Mouse (Mus musculus) ovary, postnatal 36 days (tissue): ENCODE measurements around the gene Pear1.

Experiments
- DNase-seq: peaks from one replicate; pipeline ENCODE4 v3.0.0; 2022; ENCODE audit warnings: low spot score, mixed read lengths

The Pear1 gene

GRCm38 (mm10) chr3:87809322-87809962, 14.7 kb downstream of the Pear1 start:
- DNase-seq: no peak

GRCm38 (mm10) chr3:87804038-87804677, 19.9 kb downstream of the Pear1 start:
- DNase-seq: no peak

DNA sequence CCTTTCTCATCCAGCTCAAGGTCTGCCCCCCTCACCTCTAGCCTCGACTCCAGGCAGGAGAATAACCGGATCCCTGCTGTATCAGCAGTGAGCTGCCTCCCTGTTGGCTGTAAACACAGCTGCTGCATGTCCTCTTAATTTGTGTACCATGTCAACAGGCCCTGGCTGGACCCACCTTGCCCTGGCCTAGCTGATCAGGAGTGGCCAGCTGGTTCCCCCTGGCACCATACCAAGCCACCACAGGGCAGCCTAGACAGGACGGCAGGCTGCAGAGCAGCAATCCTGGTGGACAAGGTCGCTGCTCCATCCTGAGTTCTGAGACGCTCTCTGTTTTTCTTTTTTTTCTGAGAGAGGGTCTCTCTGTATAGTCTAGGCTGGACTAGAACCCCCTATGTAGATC, 22.4 kb downstream of the Pear1 start:
- no peak for DNase-seq

DNA sequence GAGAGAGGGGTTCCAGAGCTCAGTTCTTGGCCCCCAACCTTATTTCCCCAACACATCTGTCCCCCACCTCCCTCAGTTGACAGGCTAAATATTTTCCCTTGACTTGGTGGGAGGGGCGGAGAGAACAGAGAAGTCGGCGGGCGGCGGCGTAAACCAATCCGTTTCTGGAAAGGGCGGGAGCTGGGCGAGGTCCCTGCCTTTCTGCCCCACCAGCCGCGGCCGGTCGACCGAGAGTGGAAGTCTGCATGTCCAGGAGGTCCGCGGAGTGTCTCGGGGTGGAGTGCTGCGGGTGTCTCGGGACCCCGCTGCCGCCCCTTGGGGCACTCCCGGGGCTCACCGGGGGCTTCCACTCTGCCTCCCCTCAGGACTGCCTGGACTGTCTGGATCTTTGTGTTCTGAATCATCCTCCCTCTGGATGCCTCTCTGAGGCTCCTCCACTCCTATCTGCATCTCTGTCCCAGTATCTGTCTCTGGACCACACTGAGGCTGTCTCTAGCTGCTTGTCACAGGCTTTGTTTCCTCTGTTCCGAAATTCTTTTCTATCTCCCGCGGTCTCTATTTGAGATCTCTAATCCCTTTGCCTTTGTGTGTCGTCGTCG, 27.3 kb downstream of the Pear1 start, which contains the start of gene Insrr:
Insrr (plus strand) TSS at position 216 of the 599 bp plus-strand sequence.
- DNase-seq: peak; percentile 41

- DNase-seq: peak; percentile 59
Observed at GRCm38 (mm10) chr3:87795336-87796277, 28.5 kb downstream of the Pear1 start.

GRCm38 (mm10) chr3:87794922-87795325, 29.2 kb downstream of the Pear1 start, which contains the start of gene Ntrk1:
Gene Ntrk1 (minus strand): TSS chr3:87795162.
- DNase-seq: no peak

GRCm38 (mm10) chr3:87789768-87790167, 34.3 kb downstream of the Pear1 start:
- no peak for DNase-seq

GRCm38 (mm10) chr3:87789248-87789647, 34.9 kb downstream of the Pear1 start:
- no peak for DNase-seq

DNA sequence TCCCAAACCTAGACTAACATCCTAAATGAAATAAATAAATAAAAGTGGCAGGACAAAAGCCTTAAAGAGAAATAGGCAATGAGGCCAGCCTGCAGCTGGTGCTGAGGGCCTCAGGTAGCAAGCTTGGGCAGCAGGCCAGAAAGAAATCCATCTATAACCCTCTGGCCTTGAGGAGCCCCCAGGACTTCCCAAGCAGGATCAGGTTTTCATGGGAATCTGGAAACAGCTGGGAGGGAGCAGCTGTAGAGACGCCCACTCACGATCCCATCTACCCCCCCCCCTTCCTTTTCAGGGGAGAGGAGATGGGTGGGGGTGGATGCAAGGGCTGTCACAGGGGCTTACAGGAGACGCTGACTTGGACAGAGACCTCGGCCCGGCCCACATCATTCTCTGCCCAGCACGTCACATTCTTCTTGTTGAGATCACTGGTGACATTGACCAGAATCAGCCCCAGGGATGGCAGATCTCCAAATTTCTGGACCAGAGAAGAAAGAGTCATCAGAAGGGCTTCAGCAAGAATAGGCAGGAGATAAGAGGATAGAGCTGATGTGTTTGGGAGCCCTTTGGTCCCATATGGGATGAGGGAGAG, 38.4 kb downstream of the Pear1 start:
- no peak for DNase-seq

DNA sequence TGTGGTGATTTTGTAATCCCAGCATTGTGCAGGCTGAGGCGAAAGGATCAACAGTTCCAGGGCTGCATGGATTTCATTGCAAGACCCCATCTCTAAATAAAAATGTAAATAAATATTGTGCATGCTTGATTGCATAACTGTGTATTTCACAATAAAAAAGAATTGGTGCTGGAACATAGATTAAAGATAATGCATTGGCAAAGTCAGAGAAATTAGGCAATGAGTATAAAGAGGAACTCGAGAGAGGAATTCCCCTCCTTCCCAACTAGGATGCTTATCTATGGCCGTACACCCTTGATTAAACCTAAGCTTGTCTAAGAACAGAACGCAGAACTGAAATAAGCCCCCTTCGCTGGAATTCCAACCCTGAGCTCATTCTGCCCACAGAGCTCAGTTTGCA, 39.0 kb downstream of the Pear1 start:
- no peak for DNase-seq

GRCm38 (mm10) chr3:87783282-87784023, 40.7 kb downstream of the Pear1 start:
- no peak for DNase-seq

- DNase-seq: no peak
Observed at GRCm38 (mm10) chr3:87779086-87779485, 45.0 kb downstream of the Pear1 start.

GRCm38 (mm10) chr3:87778283-87778682, 45.8 kb downstream of the Pear1 start:
- DNase-seq: no peak

DNA sequence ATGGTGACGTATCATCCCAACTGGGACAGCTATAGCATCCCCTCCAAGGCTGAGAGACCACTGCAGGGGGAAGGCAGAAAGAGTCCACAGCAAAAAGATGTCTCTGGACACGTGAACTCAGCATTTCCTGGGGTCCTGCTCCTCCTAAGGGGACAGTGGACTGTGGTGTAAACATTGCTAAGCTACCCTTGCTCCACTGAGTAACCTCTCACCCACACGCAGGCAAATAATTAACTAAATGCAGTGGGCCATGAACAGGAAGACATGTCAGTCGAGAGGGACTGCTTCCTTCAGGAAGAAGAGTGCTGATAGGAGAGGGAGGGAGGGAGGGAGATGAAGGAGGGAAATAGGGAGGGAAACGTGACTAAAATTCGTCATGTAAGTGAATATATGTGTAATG, 53.0 kb downstream of the Pear1 start:
- DNase-seq: no peak

DNA sequence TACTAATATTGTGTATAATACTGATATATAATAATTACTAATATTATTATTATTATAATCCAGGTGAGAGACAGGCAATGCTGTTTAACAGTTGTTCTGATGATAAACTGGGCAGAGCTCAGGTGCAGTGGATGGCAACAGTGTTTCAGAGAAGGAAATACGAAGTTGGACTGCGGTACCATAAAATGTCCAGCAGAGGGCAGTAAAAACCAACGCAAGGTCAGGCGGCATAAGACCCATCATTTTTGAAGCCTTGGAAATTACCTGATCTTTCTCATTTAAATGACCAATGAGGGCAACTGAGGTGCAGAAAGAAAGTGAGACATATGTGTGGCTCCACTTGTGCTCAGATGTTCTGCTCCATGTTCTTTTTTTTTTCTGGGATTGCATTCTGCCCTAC, 53.8 kb downstream of the Pear1 start:
- DNase-seq: no peak

DNA sequence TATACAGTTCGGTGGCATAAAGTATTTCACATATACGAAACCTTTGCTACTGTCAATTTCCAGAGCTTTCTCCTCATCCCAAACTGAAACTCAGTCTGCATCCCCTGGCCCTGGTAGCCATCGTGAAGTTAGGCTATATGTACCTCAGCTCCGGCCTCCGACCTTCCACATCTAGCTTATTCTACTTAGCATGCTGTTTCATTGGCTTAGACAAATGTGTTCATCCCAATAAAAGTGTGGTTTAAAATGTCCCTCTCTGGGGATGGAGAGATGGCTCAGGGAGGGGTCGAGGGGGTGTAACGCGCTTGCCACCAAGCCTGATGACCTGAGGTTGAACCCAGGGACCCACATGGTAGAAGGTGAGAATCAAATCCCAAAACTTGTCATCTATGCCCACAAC, 54.6 kb downstream of the Pear1 start:
- DNase-seq: no peak

DNA sequence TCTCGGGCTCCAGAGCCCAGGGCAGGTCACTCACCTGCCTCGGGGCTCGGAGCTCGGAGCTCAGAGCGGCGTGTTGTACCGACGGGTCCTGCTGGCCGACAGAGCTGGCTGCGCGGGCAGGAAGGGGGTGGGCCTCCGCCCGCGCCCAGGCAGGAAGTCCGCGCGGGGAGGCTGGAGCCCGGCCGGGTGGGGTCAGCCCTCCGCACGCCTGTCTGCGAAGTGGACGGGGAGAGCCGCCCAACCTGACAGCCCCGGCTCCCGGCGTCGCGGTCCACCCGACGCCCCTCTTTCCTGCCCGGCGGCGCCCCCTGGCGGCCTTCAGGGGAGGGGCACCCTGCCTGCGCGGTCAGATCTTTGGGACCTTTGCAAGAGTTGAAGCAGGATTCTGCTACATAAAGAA, 55.3 kb downstream of the Pear1 start:
- peak; percentile 84 for DNase-seq

DNA sequence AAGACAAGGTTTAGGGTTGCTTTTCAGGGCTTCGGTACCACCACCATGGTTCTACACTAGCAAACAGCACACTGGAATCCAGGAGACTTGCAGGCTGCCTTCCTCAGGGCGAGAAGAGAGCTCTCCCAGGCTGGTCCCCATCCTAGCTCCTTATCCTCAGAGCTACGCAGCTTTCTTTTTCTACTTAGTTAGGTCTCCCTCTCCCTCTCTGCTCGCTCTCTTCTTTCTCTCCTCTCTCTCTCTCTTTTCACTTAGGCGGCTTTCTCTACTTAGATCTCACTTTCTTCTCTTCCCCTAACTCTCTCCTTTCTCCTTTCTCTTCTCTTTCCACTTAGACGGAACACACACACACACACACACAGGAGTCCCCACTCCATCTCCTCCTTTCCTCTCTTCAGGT, 55.7 kb downstream of the Pear1 start:
- no peak for DNase-seq

GRCm38 (mm10) chr3:87767764-87768163, 56.3 kb downstream of the Pear1 start:
- no peak for DNase-seq

GRCm38 (mm10) chr3:87766284-87766667, 57.8 kb downstream of the Pear1 start:
- no peak for DNase-seq

GRCm38 (mm10) chr3:87765631-87766283, 58.3 kb downstream of the Pear1 start:
- DNase-seq: no peak
